Mouse (Mus musculus) heart, adult 2 months (tissue): ENCODE results near the gene Entpd3. TPM values are rescaled to one million over a fixed set of nuclear protein-coding genes. Genes with fewer than 3 reads are reported as not detected.

Experiments used
- DNase-seq, 2 experiments: peaks; one replicate each; pipeline ENCODE4 v3.0.0; 2021
- H3K27ac ChIP-seq: fragments of 200-600 bp; 2 replicates; pipeline ENCODE4 v1.8.1; 2022
- H3K27me3 ChIP-seq: fragments of 200-500 bp; 2 replicates; pipeline ENCODE4 v1.6.1; 2012; ENCODE audit warnings: mild to moderate bottlenecking, low read length, inconsistent platforms, mixed read lengths; ENCODE audit not compliant: control insufficient read depth, insufficient read depth
- H3K36me3 ChIP-seq: fragments of 200-500 bp; 2 replicates; pipeline ENCODE4 v1.6.1; 2012; ENCODE audit warnings: low read length, inconsistent platforms; ENCODE audit not compliant: control insufficient read depth, insufficient read depth
- H3K4me1 ChIP-seq: fragments of 200-500 bp; 2 replicates; pipeline ENCODE4 v1.6.1; 2011; ENCODE audit warnings: low read length; ENCODE audit not compliant: control insufficient read depth, insufficient read depth
- H3K4me3 ChIP-seq: fragments of 200-600 bp; 2 replicates; pipeline ENCODE4 v1.8.1; 2022
- H3K79me2 ChIP-seq: fragments of 200-500 bp; replicated peaks from 2 replicates; pipeline ENCODE4 v1.6.1; 2012; ENCODE audit warnings: mild to moderate bottlenecking, inconsistent platforms, low read length, moderate library complexity, mixed read lengths; ENCODE audit not compliant: control insufficient read depth, insufficient read depth
- H3K9ac ChIP-seq: fragments of 200-500 bp; 2 replicates; pipeline ENCODE4 v1.6.1; 2012; ENCODE audit warnings: low read depth, mild to moderate bottlenecking, control low read depth, inconsistent platforms, low read length, mixed read lengths
- CTCF ChIP-seq: fragments of 200-600 bp; IDR thresholded peaks from 2 replicates; pipeline ENCODE4 v1.8.1; 2022; ENCODE audit warnings: antibody characterized with exemption, mild to moderate bottlenecking, moderate library complexity
- EP300 ChIP-seq: fragments of 200-500 bp; IDR thresholded peaks from 2 replicates; pipeline ENCODE4 v1.6.1; 2011; ENCODE audit warnings: low read depth, low read length, control low read depth; ENCODE audit not compliant: insufficient read depth
- POLR2A ChIP-seq: fragments of 200-500 bp; IDR thresholded peaks from 2 replicates; pipeline ENCODE4 v1.6.1; 2011; ENCODE audit warnings: mild to moderate bottlenecking, low read depth, low read length, control low read depth; ENCODE audit not compliant: insufficient read depth
- whole genome bisulfite sequencing: fragments of 180-500 bp; shearing (Covaris S2); methylation state at CpG from one replicate; pipeline ENCODE4 v1.1.7; 2018; 5-methylcytosine and 5-hydroxymethylcytosine counted together
- intact Hi-C: fragments of 180-260 bp; cut with DNase I; formaldehyde crosslinking; loops from one replicate; pipeline ENCODE4 v1.15.1; 2025
- polyA plus RNA-seq: library from polyadenylated mRNA; depleted of rRNA; stranded (reverse); fragments of >200 nt; gene quantifications from 2 replicates; pipeline ENCODE4 v1.2.3, GENCODE M21; 2012
- total RNA-seq, 2 experiments: library from RNA; stranded (reverse); gene quantifications; 2 replicates each; pipeline ENCODE4 v1.2.3; 2021

The Entpd3 gene
- total and polyA plus RNA-seq, 3 experiments: 0.07 to 0.23 TPM; not detected in 1

- H3K36me3 ChIP-seq: no peaks in the 10 kb centered on the region
Measured at GRCm38 (mm10) chr9:120578701-120579100, 39.1 kb downstream of the Entpd3 start.

GRCm38 (mm10) chr9:120579808-120580207 lies 40.2 kb downstream of the Entpd3 start:
- no peak overlapping the region for H3K9ac ChIP-seq
- no peaks in the 10 kb centered on the region for H3K79me2 ChIP-seq
- TF ChIP-seq CTCF: no peak
- TF ChIP-seq EP300: no peak
- TF ChIP-seq POLR2A: no peak
- H3K27me3 ChIP-seq: no peaks in the 10 kb centered on the region
- H3K27ac ChIP-seq: no peak overlapping the region
- intact Hi-C loops: loop anchor here (10.0 kb wide), 2 partner anchors 795 to 875 kb away; no protein-coding TSS in a partner anchor
- H3K4me1 ChIP-seq: peaks cover 10% of the 10 kb centered on the region
- no peak overlapping the region for H3K4me3 ChIP-seq
- 75% methylated on average over 7 of the region's 7 CpGs for WGBS
- no peak for DNase-seq
- no peaks in the 10 kb centered on the region for H3K36me3 ChIP-seq

More at GRCm38 (mm10) chr9:120578701-120579100, 39.1 kb downstream of the Entpd3 start:
- Histone ChIP-seq H3K9ac (no peak overlapping the region), H3K27me3 (no peaks in the 10 kb centered on the region), H3K27ac (no peak overlapping the region), H3K4me1 (peaks cover 10% of the 10 kb centered on the region), H3K79me2 (no peaks in the 10 kb centered on the region), H3K4me3 (no peak overlapping the region)
- WGBS: 44% methylated on average over 6 of the region's 6 CpGs
- TF ChIP-seq POLR2A (no peak), EP300 (no peak), CTCF (no peak)
- intact Hi-C loops: loop anchor here (10.0 kb wide), 2 partner anchors 796 to 876 kb away; no protein-coding TSS in a partner anchor
- no peak for DNase-seq

GRCm38 (mm10) chr9:120581941-120582618 lies 42.5 kb downstream of the Entpd3 start:
- Histone ChIP-seq H3K9ac (peak overlapping the region; percentile 45), H3K4me1 (peaks cover 10% of the 10 kb centered on the region), H3K36me3 (no peaks in the 10 kb centered on the region), H3K27ac (peak overlapping the region; percentile 53), H3K4me3 (peak overlapping the region; percentile 57), H3K27me3 (no peaks in the 10 kb centered on the region), H3K79me2 (no peaks in the 10 kb centered on the region)
- WGBS: 26% methylated on average over 21 of the region's 21 CpGs
- intact Hi-C loops: no loop called here
- DNase-seq: peak; percentile 67 to 70
- TF ChIP-seq CTCF (no peak), POLR2A (peak; percentile 18), EP300 (no peak)

- no peaks in the 10 kb centered on the region for H3K36me3 ChIP-seq
- DNase-seq: peak; percentile 85 to 88
- peaks cover 8% of the 10 kb centered on the region for H3K4me1 ChIP-seq
- no peaks in the 10 kb centered on the region for H3K27me3 ChIP-seq
- peak overlapping the region; percentile 57 for H3K4me3 ChIP-seq
- 6% methylated on average over 28 of the region's 28 CpGs for WGBS
- intact Hi-C loops: no loop called here
- peak overlapping the region; percentile 53 for H3K27ac ChIP-seq
- TF ChIP-seq POLR2A (no peak), CTCF (peak; percentile 86), EP300 (peak; percentile 88)
- no peaks in the 10 kb centered on the region for H3K79me2 ChIP-seq
- peak overlapping the region; percentile 45 for H3K9ac ChIP-seq
Measured at GRCm38 (mm10) chr9:120582619-120583308, 43.1 kb downstream of the Entpd3 start.

GRCm38 (mm10) chr9:120583314-120583713 lies 43.7 kb downstream of the Entpd3 start:
- H3K9ac ChIP-seq: no peak overlapping the region

GRCm38 (mm10) chr9:120586546-120586945 lies 46.9 kb downstream of the Entpd3 start:
- no peak overlapping the region for H3K9ac ChIP-seq
- H3K27ac ChIP-seq: no peak overlapping the region
- no peaks in the 10 kb centered on the region for H3K36me3 ChIP-seq
- no peaks in the 10 kb centered on the region for H3K79me2 ChIP-seq
- no peaks in the 10 kb centered on the region for H3K27me3 ChIP-seq
- TF ChIP-seq EP300 (peak; percentile 46; the same call in 1 of the 2 replicates), POLR2A (no peak), CTCF (peak; percentile 96)
- DNase-seq: peak; percentile 59 to 79
- intact Hi-C loops: no loop called here
- no peak overlapping the region for H3K4me3 ChIP-seq
- peaks cover 6% of the 10 kb centered on the region for H3K4me1 ChIP-seq
- 7% methylated on average over 3 of the region's 3 CpGs for WGBS

More at GRCm38 (mm10) chr9:120583314-120583713, 43.7 kb downstream of the Entpd3 start:
- DNase-seq: no peak
- H3K36me3 ChIP-seq: no peaks in the 10 kb centered on the region
- H3K79me2 ChIP-seq: no peaks in the 10 kb centered on the region
- 71% methylated on average over 3 of the region's 3 CpGs for WGBS
- H3K4me1 ChIP-seq: peaks cover 6% of the 10 kb centered on the region
- no peaks in the 10 kb centered on the region for H3K27me3 ChIP-seq
- no peak overlapping the region for H3K27ac ChIP-seq
- intact Hi-C loops: no loop called here
- TF ChIP-seq POLR2A: no peak
- TF ChIP-seq EP300: no peak
- no peak for TF ChIP-seq CTCF
- no peak overlapping the region for H3K4me3 ChIP-seq
